Mouse (Mus musculus): ENCODE results near the gene Ptger2. TPM values are rescaled to one million over a fixed set of nuclear protein-coding genes. Genes with fewer than 3 reads are reported as not detected.
A peak's percentile ranks its signal among the peaks of the same experiment; 100 is the strongest.

Gene Ptger2
- total and polyA plus RNA-seq, 3 experiments: 0.69 to 1.1 (median 0.69) TPM

- peak; percentile 44 for DNase-seq
Measured at GRCm38 (mm10) chr14:45049689-45050418, 61.9 kb downstream of the Ptger2 start.

DNA sequence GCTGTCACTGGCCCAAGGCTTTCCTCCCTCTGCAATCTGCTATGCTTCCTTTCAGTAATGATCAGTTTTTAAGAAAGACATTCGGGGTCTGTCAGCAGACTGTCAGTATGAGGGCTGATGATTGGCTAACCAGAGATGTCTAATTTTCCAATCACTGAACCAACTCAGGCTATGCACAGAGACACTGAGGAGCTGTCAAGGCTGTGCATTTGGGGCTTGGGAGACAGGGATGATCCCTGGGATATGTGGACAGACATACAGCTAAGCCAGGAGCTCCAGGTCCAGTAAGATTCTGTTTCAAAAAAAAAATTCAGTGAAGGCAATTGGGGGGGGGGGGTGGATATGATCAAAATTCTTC, 62.4 kb downstream of the Ptger2 start:
- no peak for DNase-seq

GRCm38 (mm10) chr14:45051116-45051515, 63.1 kb downstream of the Ptger2 start:
- no peak for DNase-seq

Small RNAs within 50 kb of the gene (microRNA-seq; reads per million reads assigned to microRNA genes)
- gene Mir327: 0 reads per million in 2 experiments

Other genes starting within 250 kb of the Ptger2 start
- gene Gm8267, start 237.9 kb upstream of the Ptger2 start, total RNA-seq (2021): not detected
- not detected in 2 replicates for gene Gm8267, start 237.9 kb upstream of the Ptger2 start, polyA plus RNA-seq (2012; rRNA removed)
- not detected for gene Ptgdr, start 128.8 kb upstream of the Ptger2 start, total RNA-seq (2021)
- 0.02 and 0.04 TPM in 2 replicates for gene Ptgdr, start 128.8 kb upstream of the Ptger2 start, polyA plus RNA-seq (2012; rRNA removed)
- 1 to 10 TPM in 1 of 2 experiments, under 1 TPM in 1; 0.92 to 1.6 TPM for gene Gpr137c, start 231.5 kb downstream of the Ptger2 start, total RNA-seq (2021)
- 2.8 and 6.3 TPM in 2 replicates for gene Gpr137c, start 231.5 kb downstream of the Ptger2 start, polyA plus RNA-seq (2012; rRNA removed)
- gene Txndc16, start 232.1 kb downstream of the Ptger2 start, total RNA-seq (2021): 10 to 100 TPM; 16.5 to 17.0 TPM
- gene Txndc16, start 232.1 kb downstream of the Ptger2 start, polyA plus RNA-seq (2012; rRNA removed): 6.6 and 14.6 TPM in 2 replicates

Data from adrenal gland, adult 2 months (tissue).